Mouse (Mus musculus) lung, embryonic 14.5 days (tissue): ENCODE results near the gene Ifnar1. TPM values are rescaled to one million over a fixed set of nuclear protein-coding genes. Genes with fewer than 3 reads are reported as not detected.

Experiments
- ATAC-seq: fragments of 200-750 bp; cut with Nextera tagmentation; 2 replicates; pipeline ENCODE4 v1.8.0; 2017; ENCODE audit warnings: mild to moderate bottlenecking, moderate TSS enrichment, moderate library complexity; ENCODE audit not compliant: insufficient read depth
- DNase-seq: peaks from one replicate; pipeline ENCODE4 v3.0.0-alpha.2; 2015
- H3K27ac ChIP-seq: fragments of 300-500 bp; sonication (generic); 2 replicates; pipeline ENCODE4 v1.5.1; 2014; ENCODE audit warnings: low read depth, mild to moderate bottlenecking, moderate library complexity
- H3K27me3 ChIP-seq: fragments of 300-500 bp; sonication (generic); 2 replicates; pipeline ENCODE4 v1.6.1; 2014; ENCODE audit warnings: low read length, control low read depth; ENCODE audit not compliant: insufficient read depth
- H3K36me3 ChIP-seq: fragments of 300-500 bp; sonication (generic); 2 replicates; pipeline ENCODE4 v1.6.1; 2014; ENCODE audit warnings: control low read depth; ENCODE audit not compliant: insufficient read depth
- H3K4me1 ChIP-seq: fragments of 300-500 bp; sonication (generic); 2 replicates; pipeline ENCODE4 v1.6.1; 2014; ENCODE audit warnings: antibody characterized with exemption, control low read depth; ENCODE audit not compliant: insufficient read depth
- H3K4me2 ChIP-seq: fragments of 300-500 bp; sonication (generic); 2 replicates; pipeline ENCODE4 v1.6.1; 2014; ENCODE audit warnings: mild to moderate bottlenecking
- H3K4me3 ChIP-seq: fragments of 300-500 bp; sonication (generic); 2 replicates; pipeline ENCODE4 v1.5.1; 2014; ENCODE audit warnings: low read depth, low read length
- H3K9ac ChIP-seq: fragments of 300-500 bp; sonication (generic); 2 replicates; pipeline ENCODE4 v1.6.1; 2014
- H3K9me3 ChIP-seq: fragments of 300-500 bp; sonication (generic); 2 replicates; pipeline ENCODE4 v1.6.1; 2016; ENCODE audit warnings: low read depth, low read length, control low read depth
- CTCF ChIP-seq: IDR thresholded peaks from 2 replicates; pipeline ENCODE4 v1.5.1; 2016; ENCODE audit warnings: antibody characterized with exemption, low read depth
- WGBS: fragments of 180-500 bp; shearing (Covaris S2); extraction: QIAGEN DNeasy Blood & Tissue Kit; methylation state at CpG from one replicate; pipeline ENCODE4 v1.1.7; 2014; 5-methylcytosine and 5-hydroxymethylcytosine counted together
- polyA plus RNA-seq: library from polyadenylated mRNA; unstranded; fragments of >200 nt; fragmentation: Nextera tagmentation; extraction: Ambion mirVana; gene quantifications from 2 replicates; pipeline ENCODE4 v1.2.1, GENCODE M21; 2014

Gene Ifnar1
- polyA plus RNA-seq, 1 experiment from 2014 or later, result 73.6 TPM

DNA sequence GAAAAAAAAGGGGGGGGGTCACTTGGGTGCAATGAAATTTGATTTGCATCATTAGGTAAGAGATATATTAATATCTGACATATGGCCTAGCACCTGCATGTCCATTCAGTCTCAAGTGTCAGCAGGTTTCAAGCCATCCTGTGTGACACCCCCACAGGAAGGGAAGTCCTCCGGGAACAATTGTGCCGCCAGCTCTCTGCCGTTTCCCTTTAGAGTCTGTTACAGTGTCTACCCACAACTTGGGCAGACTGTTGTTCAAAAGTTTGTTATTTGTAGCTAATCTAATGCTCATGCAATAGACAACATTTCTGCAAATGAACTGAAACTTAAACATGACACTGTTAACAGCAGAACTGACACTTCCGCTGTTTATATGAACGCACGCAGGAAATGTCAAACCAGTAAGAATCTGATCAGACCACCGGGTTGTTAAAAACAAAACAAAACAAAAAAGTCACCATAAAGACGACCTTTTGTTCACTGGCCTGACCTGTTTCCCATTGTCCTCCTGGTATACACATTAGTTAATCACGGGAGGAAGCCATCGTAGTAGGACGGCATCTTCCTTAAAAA is 23.9 kb upstream of the Ifnar1 start:
- no peaks in the 10 kb centered on the region; the same call in 1 of the 2 replicates for H3K4me1 ChIP-seq
- H3K9ac ChIP-seq, result no peak overlapping the region
- no peaks in the 10 kb centered on the region for H3K36me3 ChIP-seq
- WGBS, result 52% methylated on average over 11 of the region's 11 CpGs
- no peaks in the 10 kb centered on the region for H3K27me3 ChIP-seq
- no peak for ATAC-seq
- H3K4me3 ChIP-seq, result no peak overlapping the region
- no peaks in the 10 kb centered on the region for H3K9me3 ChIP-seq
- TF ChIP-seq CTCF, result no peak
- no peak overlapping the region for H3K4me2 ChIP-seq
- H3K27ac ChIP-seq, result no peak overlapping the region; the same call in 1 of the 2 replicates
- DNase-seq, result peak; percentile 53

- Histone ChIP-seq H3K27ac (0 out of 2 replicates have a peak overlapping the region, but pooled peaks have one; percentile 12), H3K4me1 (no peaks in the 10 kb centered on the region; the same call in 1 of the 2 replicates), H3K27me3 (no peaks in the 10 kb centered on the region), H3K9me3 (no peaks in the 10 kb centered on the region), H3K36me3 (no peaks in the 10 kb centered on the region), H3K9ac (no peak overlapping the region), H3K4me3 (no peak overlapping the region), H3K4me2 (no peak overlapping the region)
- no peak for TF ChIP-seq CTCF
- 47% methylated on average over 9 of the region's 9 CpGs for WGBS
- ATAC-seq (no peak), DNase-seq (no peak)
Measured at GRCm38 (mm10) chr16:91461773-91462181, 23.3 kb upstream of the Ifnar1 start.

DNA sequence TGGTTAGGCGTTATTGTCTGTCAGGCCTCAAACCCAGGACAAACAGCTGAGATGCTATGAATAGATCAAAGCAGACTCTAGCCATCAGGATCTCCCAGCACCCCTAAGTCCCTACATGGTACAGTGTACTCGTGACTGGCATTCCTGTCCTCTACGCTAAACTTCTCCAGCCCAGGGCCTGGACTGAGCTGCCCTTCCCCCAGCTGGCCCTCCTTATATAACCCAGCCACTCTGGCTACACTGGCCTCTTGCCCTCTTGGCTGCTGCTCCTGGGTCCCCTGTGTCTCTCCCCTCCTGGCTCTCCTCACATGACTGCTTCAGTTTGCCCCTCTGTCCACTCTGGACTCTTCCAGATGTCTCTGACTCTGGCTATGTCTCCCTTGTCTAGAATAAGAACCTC is 22.4 kb upstream of the Ifnar1 start:
- no peak overlapping the region for H3K4me2 ChIP-seq
- H3K36me3 ChIP-seq, result no peaks in the 10 kb centered on the region
- no peaks in the 10 kb centered on the region for H3K27me3 ChIP-seq
- DNase-seq, result no peak
- TF ChIP-seq CTCF, result no peak
- H3K27ac ChIP-seq, result no peak overlapping the region
- no peak overlapping the region for H3K4me3 ChIP-seq
- H3K4me1 ChIP-seq, result no peaks in the 10 kb centered on the region; the same call in 1 of the 2 replicates
- ATAC-seq, result no peak
- H3K9me3 ChIP-seq, result no peaks in the 10 kb centered on the region
- 64% methylated on average over 3 of the region's 3 CpGs for WGBS
- no peak overlapping the region for H3K9ac ChIP-seq

GRCm38 (mm10) chr16:91463400-91463799 is 21.6 kb upstream of the Ifnar1 start:
- no peak overlapping the region for H3K4me2 ChIP-seq
- no peaks in the 10 kb centered on the region for H3K36me3 ChIP-seq
- no peak overlapping the region for H3K4me3 ChIP-seq
- 72% methylated on average over 2 of the region's 2 CpGs for WGBS
- ATAC-seq (no peak), DNase-seq (no peak)
- no peak for TF ChIP-seq CTCF
- no peaks in the 10 kb centered on the region; the same call in 1 of the 2 replicates for H3K4me1 ChIP-seq
- no peaks in the 10 kb centered on the region for H3K9me3 ChIP-seq
- no peaks in the 10 kb centered on the region for H3K27me3 ChIP-seq
- no peak overlapping the region for H3K9ac ChIP-seq
- H3K27ac ChIP-seq, result no peak overlapping the region

- DNase-seq (no peak), ATAC-seq (no peak)
- Histone ChIP-seq H3K27me3 (no peaks in the 10 kb centered on the region), H3K4me3 (peak overlapping the region; percentile 55), H3K36me3 (no peaks in the 10 kb centered on the region), H3K27ac (peak overlapping the region; percentile 77; the same call in 1 of the 2 replicates), H3K4me1 (no peaks in the 10 kb centered on the region; the same call in 1 of the 2 replicates), H3K9me3 (no peaks in the 10 kb centered on the region), H3K9ac (peak overlapping the region; percentile 46; the same call in 1 of the 2 replicates), H3K4me2 (peak overlapping the region; percentile 86)
- 77% methylated on average over 4 of the region's 4 CpGs for WGBS
- no peak for TF ChIP-seq CTCF
Measured at GRCm38 (mm10) chr16:91463836-91464400, 21.1 kb upstream of the Ifnar1 start.

DNA sequence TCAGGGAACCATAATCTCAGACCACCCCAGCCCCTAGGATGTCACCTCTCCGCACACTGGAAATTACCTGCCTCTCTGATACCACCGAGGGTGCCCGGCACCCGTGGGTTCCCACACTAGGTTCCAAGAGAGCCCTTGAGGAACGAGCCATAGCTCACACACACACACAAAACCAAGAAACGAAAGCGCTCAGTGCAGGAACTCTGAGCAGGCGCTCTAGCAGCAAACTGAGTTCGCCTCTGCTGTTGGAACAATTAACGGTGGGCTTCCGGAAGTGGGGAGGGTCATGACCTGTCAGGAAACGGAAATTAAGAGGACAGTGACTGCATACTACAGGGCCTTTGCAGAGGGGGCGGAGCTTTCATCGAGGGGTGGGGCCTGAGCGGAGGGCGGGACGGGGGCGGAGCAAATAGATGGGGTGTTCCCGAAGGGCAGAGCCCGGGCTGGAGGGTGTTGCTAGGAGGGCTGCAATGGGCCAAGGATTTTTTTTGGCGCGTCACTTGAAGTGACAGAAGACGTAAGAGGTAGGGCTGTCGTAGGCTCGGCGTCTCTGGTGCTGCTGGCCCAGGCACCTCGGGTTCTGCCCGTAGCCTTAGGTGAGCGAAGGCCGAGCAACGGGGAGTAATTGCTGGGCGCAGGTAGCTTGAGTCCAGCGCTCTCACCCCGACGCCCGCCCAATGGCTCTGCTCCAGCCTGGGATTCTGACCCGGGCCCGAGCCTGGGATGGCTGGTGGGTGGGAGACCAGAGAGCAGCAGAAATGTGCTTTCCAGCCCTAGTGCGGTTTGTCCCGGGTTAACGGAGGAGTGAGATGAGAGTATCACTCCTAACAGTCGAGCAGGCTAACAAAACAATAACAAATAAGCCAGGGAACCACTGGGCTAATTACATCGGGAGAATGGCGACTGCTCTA is 20.2 kb upstream of the Ifnar1 start:
- TF ChIP-seq CTCF, result no peak
- ATAC-seq (peak; percentile 98), DNase-seq (peak; percentile 92)
- Histone ChIP-seq H3K4me3 (peak overlapping the region; percentile 55), H3K4me1 (no peaks in the 10 kb centered on the region; the same call in 1 of the 2 replicates), H3K9me3 (no peaks in the 10 kb centered on the region), H3K27ac (peak overlapping the region; percentile 77), H3K9ac (peak overlapping the region; percentile 60), H3K36me3 (no peaks in the 10 kb centered on the region), H3K4me2 (peak overlapping the region; percentile 86), H3K27me3 (no peaks in the 10 kb centered on the region)
- WGBS, result 2% methylated on average over 44 of the region's 44 CpGs
